Mouse (Mus musculus) ZHBTc4 (cell line): ENCODE measurements at regions not wholly inside any gene's neighbourhood (a gene's known extent, or its start where the extent isn't known, plus 50 kb on each side); places are given as distances from the start of the nearest gene placed in this dataset.

Source experiments
- DNase-seq: peaks from one replicate; pipeline ENCODE4 v3.0.0-alpha.2; 2011; ENCODE audit warnings: low read depth, low spot score

DNA sequence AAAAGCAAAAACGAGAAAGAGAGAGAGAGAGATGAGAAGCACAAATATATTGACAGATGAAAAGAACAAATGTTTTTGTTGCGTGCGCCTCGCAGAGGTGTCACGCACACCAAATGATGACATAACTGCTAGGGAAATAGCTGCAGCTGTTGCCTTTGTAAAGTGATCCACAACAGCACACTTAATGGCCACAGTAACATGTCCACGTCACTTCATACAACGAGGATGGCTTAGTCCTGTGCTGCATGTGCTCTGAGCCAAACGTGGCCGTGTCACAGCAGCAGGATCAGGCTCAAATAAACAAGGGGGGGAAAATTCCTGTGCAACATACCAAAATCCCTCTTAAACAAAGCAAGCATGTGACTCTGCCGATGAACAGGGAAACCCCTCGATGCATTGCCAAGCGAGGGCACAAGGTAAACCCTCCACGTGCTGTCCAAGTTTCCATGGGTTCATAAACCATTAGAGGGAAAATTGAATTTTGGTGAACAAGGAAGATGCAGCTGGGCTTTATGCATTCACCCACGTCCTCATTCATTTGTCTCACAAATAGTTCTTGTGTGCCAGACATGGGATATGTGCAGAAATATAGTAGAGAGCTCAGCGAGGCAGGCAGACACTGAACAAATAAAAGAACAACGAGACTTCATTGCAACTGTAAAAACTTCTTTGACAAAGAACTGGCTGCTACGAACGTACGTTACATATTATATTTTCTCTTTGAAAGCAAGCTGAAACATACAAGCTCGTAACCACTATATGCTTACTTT is 223.0 kb upstream of the Pard3b start:
- DNase-seq = no peak

DNA sequence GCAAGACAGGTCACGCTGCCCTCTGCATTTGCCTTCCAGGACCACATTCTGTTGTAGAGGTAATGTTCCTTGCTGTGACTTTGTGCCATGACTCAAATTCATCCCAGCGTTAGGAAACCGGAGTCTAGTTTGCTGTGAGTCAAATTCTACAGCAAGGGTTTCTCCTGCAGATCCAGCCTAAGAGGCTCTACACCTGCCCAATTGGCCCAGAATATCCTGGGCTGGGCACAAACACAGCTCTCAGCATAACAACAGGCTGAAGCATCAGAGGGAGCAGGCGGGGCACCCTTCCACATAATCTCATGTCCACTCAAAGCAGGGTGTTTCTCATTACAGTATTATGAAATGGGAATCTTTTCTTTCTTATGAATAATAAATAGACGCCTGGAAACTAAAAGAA is 220.2 kb upstream of the Pard3b start:
- peak; percentile 56 for DNase-seq

DNA sequence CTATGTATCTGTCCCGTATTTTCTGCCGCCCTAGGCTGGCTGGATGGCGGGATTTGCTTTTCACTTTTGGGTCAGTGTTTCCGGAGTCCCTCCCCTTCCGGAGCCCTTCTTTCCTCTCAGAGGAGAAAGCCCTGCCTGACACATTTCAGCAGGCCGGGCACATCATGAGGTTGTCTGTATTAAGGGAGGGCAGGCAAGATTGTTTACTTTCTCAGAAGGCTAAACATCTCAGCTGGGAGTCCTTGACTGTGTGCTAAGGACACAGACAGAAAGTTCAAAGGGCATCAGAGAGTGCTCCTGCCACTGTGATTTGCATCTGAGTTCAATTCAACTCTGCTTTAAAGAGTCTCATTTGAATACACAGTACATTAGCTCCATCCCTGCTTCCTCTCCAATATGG is 218.8 kb upstream of the Pard3b start:
- DNase-seq = peak; percentile 81

DNA sequence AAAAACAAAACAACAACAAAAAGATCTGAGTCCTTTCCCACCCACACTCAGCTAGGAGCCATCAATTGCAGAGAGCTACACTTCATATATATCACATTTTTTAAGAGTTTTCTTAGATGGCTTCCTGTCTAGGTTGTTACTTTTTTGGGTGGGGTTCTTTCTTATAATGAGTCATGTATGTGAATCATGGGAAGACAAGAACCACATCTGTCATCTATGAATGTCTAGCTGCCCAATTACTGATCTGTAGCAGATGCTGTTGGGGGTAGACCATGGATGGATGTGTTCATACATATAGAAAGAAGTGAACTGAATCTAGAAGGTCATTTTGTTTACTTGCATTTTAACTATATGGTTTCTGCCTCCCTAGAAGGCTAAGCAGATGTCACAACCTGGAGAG is 215.4 kb upstream of the Pard3b start:
- DNase-seq = no peak

DNA sequence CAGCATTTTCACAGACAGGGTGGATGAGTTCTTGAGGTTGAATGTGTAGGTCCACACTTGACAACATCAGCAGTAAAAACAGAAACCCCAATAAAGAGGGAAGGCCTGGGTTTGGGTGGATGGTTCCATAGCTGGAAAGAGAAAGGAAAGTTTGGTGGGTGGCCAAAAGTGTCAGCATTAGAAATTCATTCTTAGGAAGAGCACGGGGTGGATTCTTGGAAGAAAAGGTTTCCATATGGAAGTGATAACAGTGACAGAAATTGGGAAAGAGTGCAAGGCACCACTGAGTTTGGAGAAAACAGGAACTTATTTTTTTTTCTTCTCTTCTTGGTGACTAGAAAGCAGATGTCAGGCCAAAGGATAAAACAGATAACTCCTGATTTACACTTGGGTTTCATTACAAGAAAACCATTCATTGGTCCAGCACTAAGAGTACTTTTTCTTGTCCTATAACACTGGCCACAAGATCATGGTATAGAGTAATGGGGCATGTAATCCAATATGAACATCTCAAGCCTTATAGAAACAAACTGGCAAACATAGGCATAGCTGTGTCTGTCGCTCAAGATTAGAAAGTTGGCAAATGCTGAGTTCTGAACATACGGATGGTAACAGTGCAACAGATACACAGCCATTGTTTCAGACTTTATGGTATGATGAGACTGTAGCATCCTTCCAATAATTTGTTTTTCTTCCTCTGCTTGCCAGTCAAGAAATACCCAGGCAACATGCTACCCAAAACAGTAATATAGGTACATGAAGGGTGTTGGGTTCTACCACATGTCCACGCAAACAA is 209.7 kb upstream of the Pard3b start:
- no peak for DNase-seq

DNA sequence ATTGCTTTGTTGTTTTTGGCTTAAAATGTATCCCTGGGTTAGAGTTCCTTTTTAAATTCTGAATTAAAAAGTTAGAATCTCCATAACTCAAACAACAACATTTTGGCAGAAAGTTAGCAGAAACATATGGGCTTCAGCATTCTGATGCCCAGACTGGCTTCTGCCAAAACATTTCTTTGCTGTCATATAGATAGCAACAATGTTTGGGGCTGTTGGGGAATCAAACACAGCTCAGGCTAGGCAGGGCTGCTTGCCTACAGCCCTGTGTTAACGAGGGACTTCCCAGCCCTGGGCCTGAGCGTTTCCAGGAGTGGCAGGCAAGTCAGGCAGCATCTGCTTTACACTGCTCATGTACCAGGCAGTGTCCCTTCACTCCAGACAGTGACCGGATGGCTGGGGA is 201.0 kb upstream of the Pard3b start:
- DNase-seq = no peak

DNA sequence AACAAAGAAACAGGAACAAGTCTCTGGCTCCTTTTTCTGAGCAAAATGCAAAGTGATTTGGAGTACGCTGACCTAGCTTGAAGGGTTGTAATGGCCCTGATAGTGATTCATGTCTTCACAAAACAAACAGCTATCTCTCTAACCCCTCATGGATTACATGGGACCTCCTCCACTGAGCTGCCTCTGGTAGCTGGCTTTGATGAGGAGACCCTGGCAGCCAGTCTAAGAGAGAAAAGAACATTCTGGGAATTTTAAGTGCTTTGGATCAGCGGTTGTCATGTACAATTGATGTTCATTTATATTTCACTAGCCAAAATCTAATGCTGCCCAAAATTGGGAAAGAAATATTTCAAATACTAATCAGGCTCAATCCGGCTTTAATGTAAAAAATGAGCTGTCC is 177.2 kb upstream of the Pard3b start:
- no peak for DNase-seq

DNA sequence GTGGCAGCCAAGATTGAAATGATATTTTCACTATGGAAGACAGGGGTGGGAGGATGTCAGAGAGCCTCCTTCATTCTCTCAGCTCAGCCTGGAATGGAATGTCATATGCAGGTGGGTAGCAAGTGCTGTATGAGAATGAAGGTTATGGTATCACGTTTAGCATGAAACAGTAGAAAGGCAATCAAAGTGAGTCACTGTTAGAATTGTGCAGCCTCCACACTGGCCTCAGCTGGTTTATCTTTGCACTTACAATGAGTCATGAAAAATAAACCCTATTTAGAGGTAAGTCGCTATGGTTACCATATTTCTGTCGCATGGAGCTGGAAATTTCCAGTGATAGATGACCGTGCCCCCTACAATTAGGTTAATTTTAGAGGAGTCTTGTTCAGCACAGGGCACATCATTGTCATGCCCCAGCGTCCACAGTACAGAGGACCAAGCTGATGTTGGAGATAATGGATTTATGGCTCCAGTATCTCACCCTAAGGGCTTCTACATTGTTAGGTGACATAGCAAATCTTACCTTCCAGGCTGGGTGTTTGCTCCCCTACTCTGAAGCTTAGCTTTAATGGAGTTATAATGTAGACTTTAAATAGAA is 167.9 kb upstream of the Pard3b start:
- DNase-seq = no peak

DNA sequence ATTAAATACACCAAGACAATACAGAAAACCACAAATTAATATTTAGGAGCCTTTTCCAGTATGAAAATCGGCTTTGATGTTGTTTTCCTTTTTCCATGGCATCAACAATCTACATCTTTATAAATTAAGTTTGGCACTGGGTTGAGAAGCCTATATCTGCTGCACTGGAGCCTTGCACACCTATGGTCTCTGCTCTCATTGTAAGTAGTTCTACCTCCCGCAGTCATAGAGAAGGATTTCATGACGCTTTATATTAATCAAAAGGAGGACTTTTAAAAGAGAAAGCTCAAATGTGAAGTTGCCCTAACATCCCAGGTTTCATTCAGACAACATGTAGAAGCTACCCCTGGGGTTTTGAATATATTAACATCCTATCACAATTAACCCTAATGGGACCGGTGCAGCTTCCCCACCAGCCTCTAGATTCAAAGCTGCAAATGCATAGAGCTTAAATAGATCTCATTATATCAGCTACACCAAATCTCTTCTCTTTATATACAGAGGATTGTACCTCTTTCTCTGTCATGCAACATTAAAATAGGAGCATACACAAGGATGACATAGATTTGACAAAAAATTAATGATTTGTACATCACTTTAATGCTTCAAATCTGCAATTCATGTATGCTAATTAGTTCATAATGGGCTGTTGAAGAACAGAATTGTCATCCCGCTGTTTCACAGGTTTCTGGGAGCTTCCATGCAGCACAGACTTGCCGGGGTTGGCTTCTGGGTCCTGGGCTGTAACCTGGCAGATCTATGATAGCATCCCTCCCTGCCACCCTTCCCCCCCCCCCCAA is 166.6 kb upstream of the Pard3b start:
- DNase-seq = no peak

DNA sequence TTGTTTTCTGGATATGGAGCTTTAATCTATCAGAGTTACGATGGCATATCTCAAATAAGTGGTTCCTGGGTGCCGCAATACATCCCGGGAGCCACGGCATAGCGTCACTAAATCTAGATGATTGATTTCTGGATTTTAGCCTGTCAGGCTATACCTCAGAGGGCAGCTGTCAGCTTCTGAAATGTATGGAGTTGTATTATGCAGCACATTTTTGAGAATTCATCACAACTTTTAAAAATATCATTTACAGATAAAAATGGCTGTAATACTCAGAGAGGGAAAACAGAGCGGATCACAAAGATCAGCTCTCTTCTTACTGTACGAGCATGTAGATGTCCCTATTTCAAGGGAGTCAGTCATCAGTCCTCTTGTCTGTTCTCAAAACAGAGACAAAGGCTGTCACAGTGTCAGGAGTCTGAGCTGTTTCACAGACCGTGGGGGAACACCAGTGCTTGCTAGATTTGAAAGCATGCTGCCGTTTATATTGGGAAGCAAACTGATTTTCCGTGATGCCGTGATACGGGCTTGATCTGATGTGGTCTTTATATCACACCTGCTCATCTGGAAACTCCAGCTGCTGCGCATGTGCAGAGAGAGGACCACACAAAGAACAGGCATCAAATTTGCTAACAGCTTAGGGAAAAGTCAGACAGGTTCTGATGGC is 165.9 kb upstream of the Pard3b start:
- DNase-seq = no peak

DNA sequence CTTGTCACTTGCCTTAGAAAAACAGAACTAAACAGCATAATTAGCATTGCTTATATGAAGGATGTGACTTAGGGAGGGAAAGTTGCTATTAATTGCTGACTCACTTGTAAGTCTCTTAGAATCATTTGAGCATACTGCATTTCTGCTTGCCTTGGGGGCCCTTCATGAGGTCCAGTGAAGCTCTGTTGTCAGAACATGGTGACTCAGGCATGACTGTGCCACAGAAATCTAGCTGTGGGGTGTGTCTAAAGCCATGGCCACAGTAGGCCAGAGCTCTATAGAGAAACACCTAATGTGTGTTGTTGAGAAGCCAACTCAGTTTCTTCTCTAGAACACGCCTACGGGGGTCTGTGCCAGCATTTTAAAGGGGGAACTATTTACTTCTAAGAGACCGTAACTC is 153.2 kb upstream of the Pard3b start:
- no peak for DNase-seq

DNA sequence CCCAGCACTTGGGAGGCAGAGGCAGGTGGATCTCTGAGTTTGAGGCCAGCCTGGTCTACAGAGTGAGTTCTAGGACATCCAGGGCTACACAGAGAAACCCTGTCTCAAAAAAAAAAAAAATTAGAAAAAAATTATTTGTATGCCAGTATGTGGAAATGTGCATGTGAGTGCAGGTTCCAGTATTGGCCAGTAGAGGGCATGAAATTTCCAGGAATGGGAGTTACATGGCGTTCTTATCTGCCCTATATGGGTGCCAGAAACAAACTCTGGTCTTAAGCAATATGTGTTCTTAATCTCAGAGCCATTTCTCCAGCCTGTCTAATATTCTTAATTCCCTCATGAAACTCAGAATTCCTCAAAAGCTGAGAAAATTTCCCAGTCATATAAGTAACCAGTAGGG is 113.7 kb upstream of the Pard3b start:
- peak; percentile 55 for DNase-seq

DNA sequence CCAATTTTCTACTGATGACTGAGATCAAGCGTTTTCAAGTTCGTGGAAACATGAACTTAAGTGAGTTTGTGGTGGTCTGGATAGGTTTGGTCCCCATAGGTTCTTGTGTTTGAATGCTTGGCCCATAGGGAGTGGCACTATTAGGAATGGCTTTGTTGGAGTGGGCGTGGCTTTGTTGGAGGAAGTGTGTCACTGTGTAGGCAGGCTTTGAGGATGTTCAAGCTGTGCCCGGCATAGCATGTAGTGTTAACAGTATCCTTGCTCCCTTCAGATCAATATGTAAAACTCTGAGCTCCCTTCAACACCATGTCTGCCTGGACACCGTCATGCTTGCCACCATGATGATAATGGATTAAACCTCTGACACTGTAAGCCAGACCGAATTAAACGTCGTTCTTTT is 112.7 kb upstream of the Pard3b start:
- DNase-seq = peak; percentile 46

DNA sequence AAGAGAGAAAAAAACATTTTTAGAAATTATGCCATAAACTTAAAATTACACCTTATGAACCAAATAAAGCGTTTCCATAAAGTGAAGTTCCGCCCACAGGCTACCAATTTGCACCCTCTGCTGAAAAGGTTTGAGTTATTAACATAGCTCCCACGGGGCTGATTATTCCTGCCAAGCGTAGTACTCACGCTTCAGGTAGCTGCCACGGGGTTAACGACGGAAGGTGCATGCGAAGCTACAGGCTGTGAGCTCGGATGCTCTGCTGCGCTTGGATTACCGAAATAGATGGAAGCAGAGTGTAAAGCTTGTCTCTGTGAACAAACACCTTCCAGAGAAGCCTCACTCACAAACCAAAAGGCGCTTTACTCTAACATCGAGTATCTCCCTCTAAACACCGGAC is 109.9 kb upstream of the Pard3b start:
- peak; percentile 14 for DNase-seq

DNA sequence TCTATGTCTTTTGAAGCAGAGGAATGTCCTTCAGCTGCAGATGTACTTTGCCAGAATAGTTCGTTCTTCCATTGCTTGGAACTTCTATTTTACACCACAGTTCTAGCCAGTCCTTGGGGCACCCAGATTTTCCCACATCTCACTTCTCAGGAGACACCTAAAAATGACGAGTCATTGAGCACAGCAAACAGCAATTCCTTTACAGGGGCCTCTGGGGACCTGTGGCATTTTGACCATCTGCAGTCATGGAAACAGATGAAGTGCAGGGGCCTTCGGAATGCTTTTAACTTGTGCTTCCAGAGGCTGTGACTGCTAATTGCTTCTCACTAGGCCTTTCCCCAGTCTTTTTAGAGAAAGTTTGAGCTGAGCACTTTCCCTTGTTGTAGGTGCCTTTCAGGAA is 108.5 kb upstream of the Pard3b start:
- DNase-seq = no peak

DNA sequence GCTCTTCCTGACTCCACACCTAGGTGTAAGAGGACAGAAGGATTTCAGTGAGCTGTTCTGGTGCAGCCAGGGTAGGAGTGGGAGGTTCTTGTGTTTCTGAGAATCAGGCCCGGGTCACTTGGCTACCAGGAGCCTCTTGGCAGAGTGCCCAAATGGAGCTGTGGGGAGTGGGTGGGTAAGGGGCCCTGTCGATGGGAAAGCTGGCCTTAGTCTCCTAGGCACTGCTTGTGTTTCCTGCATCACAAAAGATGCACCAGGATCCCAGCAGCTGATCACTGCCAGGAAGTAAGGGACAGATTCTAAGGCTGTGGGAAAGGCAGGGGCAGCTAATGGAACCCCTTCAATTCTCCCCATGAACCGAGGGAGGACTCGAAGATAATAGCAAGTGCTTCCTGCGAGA is 107.1 kb upstream of the Pard3b start:
- DNase-seq = no peak

DNA sequence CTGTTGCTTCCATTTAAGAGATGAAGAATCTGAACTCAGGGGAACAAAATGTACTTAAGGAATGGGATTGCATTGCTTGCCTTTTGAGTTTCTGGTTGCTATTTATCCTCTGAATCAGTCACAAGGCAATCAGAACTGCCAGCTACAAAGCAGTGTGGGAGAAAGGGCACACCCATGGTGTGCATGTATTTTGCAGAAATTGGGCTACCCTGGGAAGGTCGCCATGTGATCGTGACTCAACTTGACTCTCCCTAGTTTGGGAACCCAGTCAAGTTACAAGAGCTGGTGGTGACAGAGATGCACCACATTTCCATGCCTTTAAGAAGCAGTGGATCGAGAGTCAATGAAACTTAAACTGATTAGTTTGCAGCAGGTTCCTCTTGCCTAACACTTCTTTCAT is 98.5 kb upstream of the Pard3b start:
- DNase-seq = no peak

DNA sequence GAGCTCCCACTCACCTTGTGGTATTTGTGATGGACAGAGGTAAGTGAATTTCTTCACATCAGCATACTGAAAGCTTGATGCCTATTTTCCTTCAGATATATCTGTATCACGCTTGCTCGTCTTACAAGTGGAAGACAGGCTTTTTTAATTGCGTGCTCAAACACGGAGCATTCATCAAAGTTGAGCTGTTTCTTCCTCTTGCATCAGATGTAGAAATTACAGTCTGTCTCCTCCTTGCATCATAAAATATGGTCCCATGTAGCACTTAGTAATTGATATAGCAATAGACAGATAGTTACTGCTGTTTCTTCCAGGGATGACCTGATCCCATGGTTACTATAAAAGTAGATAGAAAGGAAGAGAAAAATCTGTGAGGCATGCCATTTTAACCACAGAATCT is 97.5 kb upstream of the Pard3b start:
- no peak for DNase-seq

DNA sequence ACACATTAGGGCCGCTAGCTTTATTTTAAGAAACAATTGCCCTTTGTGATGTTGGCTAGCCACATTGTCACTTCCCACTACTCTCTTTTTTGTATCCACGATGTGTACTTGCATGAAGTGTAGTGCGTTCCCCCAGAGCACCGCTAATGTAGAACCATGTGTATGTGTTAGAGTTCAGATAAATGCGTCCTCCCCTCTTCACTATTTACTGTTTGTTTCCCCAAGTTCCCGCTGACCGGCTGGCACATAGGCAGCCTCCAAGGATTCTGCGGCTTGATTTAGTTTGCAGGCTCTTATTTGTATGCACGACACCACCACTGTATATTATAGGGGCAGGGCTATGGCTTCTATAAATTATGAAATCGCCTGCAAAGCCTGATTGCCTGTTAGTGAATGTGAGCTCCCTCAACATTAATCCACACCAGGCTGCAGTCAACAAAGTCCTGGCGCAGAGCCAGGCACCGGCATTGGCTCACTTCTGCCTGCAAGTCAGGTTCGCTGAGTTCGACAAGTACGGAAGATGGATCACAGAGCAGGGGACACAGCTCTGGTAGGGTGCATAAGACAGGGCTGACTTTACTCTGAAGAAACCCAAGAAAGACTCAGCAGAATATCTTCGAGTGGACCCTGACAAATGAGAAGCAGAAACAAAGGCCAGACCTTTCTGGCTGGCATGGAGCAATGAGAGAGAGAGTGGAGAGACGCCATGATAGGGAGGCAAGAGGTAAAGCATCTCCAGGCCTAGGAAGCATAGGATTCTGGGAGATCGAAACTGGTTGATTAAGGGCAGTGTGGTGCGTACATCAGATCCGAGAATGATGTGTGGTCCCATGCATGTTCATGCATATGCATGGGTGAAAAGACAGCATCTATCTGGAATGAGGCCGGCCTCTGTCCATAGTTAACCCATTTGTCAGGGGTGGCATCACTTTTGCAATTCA is 85.8 kb upstream of the Pard3b start:
- no peak for DNase-seq

DNA sequence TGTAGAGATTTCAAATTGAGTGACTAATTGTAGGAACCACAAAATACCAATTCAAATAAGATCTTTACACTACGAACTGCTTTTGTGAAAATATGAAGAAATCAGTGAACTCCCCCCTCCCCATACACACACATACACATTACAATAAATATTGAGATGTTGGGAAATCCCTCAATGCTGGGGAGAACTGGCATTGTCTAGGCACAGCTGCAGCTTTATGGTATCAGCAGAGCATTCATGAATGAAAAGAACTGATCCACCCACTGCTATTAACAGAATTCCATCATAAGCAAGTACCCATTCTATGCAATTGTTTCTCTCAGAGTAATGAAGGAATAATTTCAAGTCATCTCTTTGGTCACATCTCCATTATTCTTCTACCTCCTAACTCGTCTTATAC is 79.1 kb upstream of the Pard3b start:
- no peak for DNase-seq
